Mouse (Mus musculus): ENCODE measurements around the gene Krt42. TPM values are rescaled to one million over a fixed set of nuclear protein-coding genes. Genes with fewer than 3 reads are reported as not detected.

Gene Krt42
- polyA plus RNA-seq, 1 experiment from 2014 or later, result not detected

DNA sequence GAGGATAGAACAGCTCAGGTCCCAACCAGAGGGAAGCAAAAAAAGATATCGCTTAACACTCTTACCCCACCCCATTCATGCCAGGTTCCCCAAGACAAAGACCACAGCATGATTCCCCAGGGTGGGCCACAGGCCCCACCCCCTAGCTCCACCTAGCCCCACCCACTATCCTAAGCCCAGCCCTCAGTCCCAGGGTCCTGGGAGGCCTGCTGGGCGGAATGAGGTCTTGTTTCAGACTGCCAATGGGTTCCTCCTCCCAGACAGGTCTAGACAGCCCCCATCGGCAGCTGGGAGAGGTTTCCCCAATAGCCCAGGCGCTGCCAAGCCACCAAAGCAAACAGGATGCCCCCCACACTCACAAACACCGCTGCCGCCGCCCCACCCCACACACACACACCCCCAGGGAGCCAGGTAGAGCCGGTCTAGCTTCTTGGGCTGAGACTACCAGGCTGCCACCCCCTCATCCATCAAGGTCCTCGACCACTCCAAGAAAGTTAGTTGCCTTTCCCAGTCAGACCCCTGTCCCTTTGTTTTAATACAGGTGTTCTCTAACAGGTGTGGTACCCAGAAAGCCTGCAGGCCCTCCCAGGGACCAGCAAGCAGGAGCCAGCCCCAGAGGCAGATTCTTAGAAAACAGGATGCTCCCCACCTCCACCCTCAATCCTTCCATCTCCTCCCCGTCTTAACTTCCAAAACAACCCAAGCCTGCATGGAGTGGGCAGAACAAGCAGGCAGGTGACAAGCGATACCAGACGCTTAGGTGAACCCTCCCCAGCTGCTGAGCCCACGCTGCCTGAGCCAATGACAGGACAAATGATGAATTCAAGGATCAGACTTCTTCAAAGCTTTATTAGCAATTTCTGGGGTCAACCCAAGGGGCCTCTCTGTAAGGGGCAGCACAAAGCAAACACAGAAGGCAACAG is 7.4 kb downstream of the Krt42 start:
- TF ChIP-seq CTCF (IDR thresholded peaks at IDR 0.05; ENCODE audit: low read depth), result no peak
- no peak for ATAC-seq (replicated peaks; ENCODE audit: low FRiP score, low read depth)
- WGBS, result 31% methylated on average over 12 of the region's 13 CpGs
- Histone ChIP-seq H3K4me3 (replicated peaks; ENCODE audit: low read depth, low read length) (no peak overlapping the region), H3K9me3 (replicated peaks; ENCODE audit: low read length) (no peaks in the 10 kb centered on the region), H3K4me2 (ENCODE audit: low read length) (no peak overlapping the region), H3K27ac (no peak overlapping the region), H3K9ac (ENCODE audit: low read depth, low read length) (no peak overlapping the region), H3K27me3 (ENCODE audit: insufficient read depth, low read length) (no peaks in the 10 kb centered on the region), H3K4me1 (replicated peaks; ENCODE audit: insufficient read depth, low read length) (no peaks in the 10 kb centered on the region), H3K36me3 (ENCODE audit: insufficient read depth, low read length) (no peaks in the 10 kb centered on the region)
- DNase-seq (ENCODE audit: low spot score), result no peak

DNA sequence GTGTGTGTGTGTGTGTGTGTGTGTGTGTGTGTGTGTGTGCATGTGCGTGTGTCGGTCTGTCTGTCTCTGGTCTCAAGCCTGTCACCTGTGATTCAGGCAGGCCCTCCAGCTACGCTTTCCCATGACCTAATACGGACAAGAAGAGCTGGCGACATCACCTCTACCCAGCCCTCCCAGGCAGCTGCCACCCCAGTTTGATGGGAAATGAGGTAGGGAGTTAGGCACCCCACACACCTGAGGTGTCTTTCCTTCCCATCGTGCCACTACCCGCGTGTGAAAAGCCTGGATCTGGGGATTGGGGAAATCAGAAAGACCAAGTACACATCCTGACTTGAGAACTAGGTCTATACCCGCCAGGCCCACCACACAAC is 8.5 kb downstream of the Krt42 start:
- H3K9ac ChIP-seq (ENCODE audit: low read depth, low read length), result no peak overlapping the region
- ATAC-seq (replicated peaks; ENCODE audit: low FRiP score, low read depth), result no peak
- H3K4me2 ChIP-seq (ENCODE audit: low read length), result no peak overlapping the region
- no peak overlapping the region for H3K27ac ChIP-seq
- WGBS, result 84% methylated on average over 9 of the region's 9 CpGs
- no peaks in the 10 kb centered on the region for H3K9me3 ChIP-seq (replicated peaks; ENCODE audit: low read length)
- H3K27me3 ChIP-seq (ENCODE audit: insufficient read depth, low read length), result no peaks in the 10 kb centered on the region
- no peak for DNase-seq (ENCODE audit: low spot score)
- H3K36me3 ChIP-seq (ENCODE audit: insufficient read depth, low read length), result no peaks in the 10 kb centered on the region
- H3K4me1 ChIP-seq (replicated peaks; ENCODE audit: insufficient read depth, low read length), result no peaks in the 10 kb centered on the region
- no peak overlapping the region for H3K4me3 ChIP-seq (replicated peaks; ENCODE audit: low read depth, low read length)
- no peak for TF ChIP-seq CTCF (IDR thresholded peaks at IDR 0.05; ENCODE audit: low read depth)

DNA sequence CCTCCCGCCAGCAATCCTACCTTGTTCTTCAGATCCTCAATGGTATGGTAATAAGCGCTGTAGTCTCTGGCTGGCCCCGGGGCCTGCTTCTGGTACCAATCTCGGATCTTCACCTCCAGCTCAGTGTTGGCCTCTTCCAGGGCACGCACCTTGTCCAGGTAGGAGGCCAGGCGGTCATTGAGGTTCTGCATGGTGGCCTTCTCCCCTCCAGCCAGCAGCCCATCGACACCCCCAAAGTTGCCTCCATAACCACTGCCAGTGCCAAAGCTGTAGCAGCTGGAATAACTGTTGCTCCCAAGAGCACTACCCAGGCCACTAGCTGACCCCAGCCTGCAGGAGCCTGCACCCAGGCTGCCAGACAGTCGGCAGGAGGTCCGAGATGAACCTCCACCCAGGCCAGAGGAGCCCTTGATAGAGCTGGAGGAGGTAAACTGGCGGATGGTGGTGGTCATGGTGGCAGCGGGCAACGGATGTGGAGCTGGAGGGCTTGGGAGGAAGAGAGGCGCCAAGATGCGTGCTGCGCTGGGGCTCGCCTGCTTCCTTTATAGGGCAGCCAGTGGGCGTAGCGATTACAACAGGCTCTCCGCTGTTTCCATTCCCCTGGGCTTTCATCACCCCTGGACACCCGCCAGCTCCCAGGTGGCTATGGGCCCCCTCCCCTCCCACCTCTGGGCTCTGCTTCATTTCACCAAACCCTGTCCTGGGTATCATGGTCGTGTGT is 9.0 kb downstream of the Krt42 start, which contains the start of gene Krt17:
Gene Krt17, minus strand, starts transcription at position 516 of the 721 bp plus-strand sequence.
- DNase-seq (ENCODE audit: low spot score), result no peak
- Histone ChIP-seq H3K27me3 (ENCODE audit: insufficient read depth, low read length) (no peaks in the 10 kb centered on the region), H3K4me2 (ENCODE audit: low read length) (no peak within 1 kb of the TSS), H3K4me3 (replicated peaks; ENCODE audit: low read depth, low read length) (no peak within 1 kb of the TSS), H3K9ac (ENCODE audit: low read depth, low read length) (no peak within 1 kb of the TSS), H3K9me3 (replicated peaks; ENCODE audit: low read length) (no peaks in the 10 kb centered on the region), H3K4me1 (replicated peaks; ENCODE audit: insufficient read depth, low read length) (no peaks in the 10 kb centered on the region), H3K27ac (no peak within 1 kb of the TSS), H3K36me3 (ENCODE audit: insufficient read depth, low read length) (no peaks in the 10 kb centered on the region)
- no peak for TF ChIP-seq CTCF (IDR thresholded peaks at IDR 0.05; ENCODE audit: low read depth)
- 84% methylated on average over 21 of the region's 21 CpGs for WGBS
- no peak for ATAC-seq (replicated peaks; ENCODE audit: low FRiP score, low read depth)

DNA sequence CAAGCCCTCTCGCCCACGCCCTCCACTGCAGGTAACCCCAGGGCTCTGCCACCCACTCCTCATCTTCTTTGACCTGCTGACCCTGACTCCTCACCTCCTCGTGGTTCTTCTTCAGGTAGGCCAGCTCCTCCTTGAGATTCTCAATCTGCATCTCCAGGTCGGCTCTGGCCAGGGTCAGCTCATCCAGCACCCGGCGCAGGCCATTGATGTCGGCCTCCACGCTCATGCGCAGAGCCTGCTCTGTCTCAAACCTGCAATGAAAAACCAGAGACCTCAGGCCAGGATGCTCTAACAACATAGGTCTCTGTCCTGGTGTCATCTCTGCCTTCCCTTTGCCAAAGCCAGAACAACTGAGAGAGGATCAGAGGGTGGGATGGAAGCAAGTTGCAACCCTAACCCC is 10.6 kb downstream of the Krt42 start:
- no peaks in the 10 kb centered on the region for H3K27me3 ChIP-seq (ENCODE audit: insufficient read depth, low read length)
- ATAC-seq (replicated peaks; ENCODE audit: low FRiP score, low read depth) (no peak), DNase-seq (ENCODE audit: low spot score) (no peak)
- no peak for TF ChIP-seq CTCF (IDR thresholded peaks at IDR 0.05; ENCODE audit: low read depth)
- H3K9me3 ChIP-seq (replicated peaks; ENCODE audit: low read length), result no peaks in the 10 kb centered on the region
- no peak overlapping the region for H3K4me2 ChIP-seq (ENCODE audit: low read length)
- WGBS, result 90% methylated on average over 9 of the region's 9 CpGs
- no peaks in the 10 kb centered on the region for H3K36me3 ChIP-seq (ENCODE audit: insufficient read depth, low read length)
- H3K27ac ChIP-seq, result no peak overlapping the region
- H3K4me1 ChIP-seq (replicated peaks; ENCODE audit: insufficient read depth, low read length), result no peaks in the 10 kb centered on the region
- no peak overlapping the region for H3K4me3 ChIP-seq (replicated peaks; ENCODE audit: low read depth, low read length)
- no peak overlapping the region for H3K9ac ChIP-seq (ENCODE audit: low read depth, low read length)

DNA sequence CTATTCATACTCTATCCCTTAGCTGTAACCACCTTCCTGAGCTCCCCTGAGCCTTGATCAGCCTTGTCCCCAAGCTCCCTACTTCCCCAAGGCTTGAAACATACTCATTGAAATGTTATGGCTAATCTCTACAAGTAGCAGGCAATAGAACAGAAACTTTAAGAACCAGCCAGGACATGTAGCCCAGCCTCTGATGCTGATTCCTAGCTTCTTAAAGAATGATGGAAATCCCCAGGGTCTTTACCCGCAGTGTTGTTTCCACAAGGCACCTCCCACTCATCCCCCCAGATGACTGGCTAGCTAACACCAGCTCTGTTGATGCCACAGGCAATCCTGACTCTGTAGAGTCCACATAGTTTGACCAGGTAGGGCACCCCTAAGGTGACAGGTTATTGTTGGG is 11.7 kb downstream of the Krt42 start:
- H3K9me3 ChIP-seq (replicated peaks; ENCODE audit: low read length), result no peaks in the 10 kb centered on the region
- no peak for TF ChIP-seq CTCF (IDR thresholded peaks at IDR 0.05; ENCODE audit: low read depth)
- no peak overlapping the region for H3K4me3 ChIP-seq (replicated peaks; ENCODE audit: low read depth, low read length)
- 61% methylated on average over 1 of the region's 1 CpGs for WGBS
- no peak overlapping the region for H3K27ac ChIP-seq
- H3K27me3 ChIP-seq (ENCODE audit: insufficient read depth, low read length), result no peaks in the 10 kb centered on the region
- H3K9ac ChIP-seq (ENCODE audit: low read depth, low read length), result no peak overlapping the region
- ATAC-seq (replicated peaks; ENCODE audit: low FRiP score, low read depth) (no peak), DNase-seq (ENCODE audit: low spot score) (no peak)
- H3K36me3 ChIP-seq (ENCODE audit: insufficient read depth, low read length), result no peaks in the 10 kb centered on the region
- no peaks in the 10 kb centered on the region for H3K4me1 ChIP-seq (replicated peaks; ENCODE audit: insufficient read depth, low read length)
- no peak overlapping the region for H3K4me2 ChIP-seq (ENCODE audit: low read length)

DNA sequence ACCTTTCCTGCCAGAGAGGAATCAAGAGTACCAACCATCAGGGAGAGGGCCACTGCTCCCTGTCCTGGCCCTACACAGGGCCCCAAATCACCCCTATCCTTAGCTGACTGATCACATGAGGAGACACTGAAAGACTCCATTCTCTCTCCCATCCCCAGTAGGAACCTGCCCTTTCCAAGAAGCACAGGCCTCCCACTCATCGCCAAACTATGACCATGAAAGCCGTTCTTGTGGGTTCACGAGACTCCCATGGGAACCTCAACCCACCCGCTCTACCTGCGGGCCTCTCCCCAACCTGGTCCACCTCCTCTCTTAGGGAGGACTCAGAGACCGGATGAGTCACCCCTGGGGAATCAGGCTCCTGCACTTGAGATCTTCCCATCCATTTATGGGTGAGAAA is 14.2 kb downstream of the Krt42 start:
- no peak overlapping the region for H3K27ac ChIP-seq
- no peaks in the 10 kb centered on the region for H3K27me3 ChIP-seq (ENCODE audit: insufficient read depth, low read length)
- DNase-seq (ENCODE audit: low spot score), result no peak
- no peak overlapping the region for H3K4me2 ChIP-seq (ENCODE audit: low read length)
- ATAC-seq (replicated peaks; ENCODE audit: low FRiP score, low read depth), result no peak
- H3K36me3 ChIP-seq (ENCODE audit: insufficient read depth, low read length), result no peaks in the 10 kb centered on the region
- no peak overlapping the region for H3K4me3 ChIP-seq (replicated peaks; ENCODE audit: low read depth, low read length)
- WGBS, result 93% methylated on average over 6 of the region's 6 CpGs
- H3K4me1 ChIP-seq (replicated peaks; ENCODE audit: insufficient read depth, low read length), result no peaks in the 10 kb centered on the region
- H3K9me3 ChIP-seq (replicated peaks; ENCODE audit: low read length), result no peaks in the 10 kb centered on the region
- no peak for TF ChIP-seq CTCF (IDR thresholded peaks at IDR 0.05; ENCODE audit: low read depth)
- no peak overlapping the region for H3K9ac ChIP-seq (ENCODE audit: low read depth, low read length)

All from kidney, postnatal 0 days (tissue).